Comparison of ENCODE assay signal across 31 mouse cellular contexts in genomic region chr6:29002811-29003210, GRCm38 (mm10). TPM values are rescaled to one million over a fixed set of nuclear protein-coding genes. Genes with fewer than 3 reads are reported as not detected.
DNase-seq lines count a peak whose midpoint lies in the region; ATAC-seq lines count a peak whose summit lies in the region.
"Had no signal": no experiment of that assay in that cellular context is flagged by ENCODE, and none has a peak within 500 bp of the region (broad histone marks: within the 10 kb centered on the region; RNA-seq: fewer than 3 reads in every experiment).

No protein-coding gene starts in this region.

- no peak for DNase-seq in heart, adult 8-10 months (ENCODE audit: low spot score)
- DNase-seq in midbrain, embryonic 10.5 days (ENCODE audit: low spot score), result no peak
- DNase-seq in ES-CJ7 (ENCODE audit: low read depth, low spot score), result peak; percentile 89
- DNase-seq in ovary, postnatal 36 days (ENCODE audit: low spot score), result no peak
- DNase-seq: adrenal gland, adult 2 months; B cell, adult 2 months; cerebellum, adult 11-12 months; cerebellum, postnatal 10 days; gastrocnemius, adult 2 months; heart, postnatal 36 days; kidney, adult 9 months; kidney, postnatal 4 days; liver, postnatal 0 days; lung, postnatal 36 days; retina, postnatal 1 day; right cerebral cortex, postnatal 25 days; thymus, postnatal 14 days had no signal

- H3K4me2 ChIP-seq in heart, embryonic 11.5 days, result peak overlapping the region; percentile 34
- no peak overlapping the region for H3K4me2 ChIP-seq in midbrain, embryonic 15.5 days
- H3K4me2 ChIP-seq in intestine, embryonic 16.5 days (ENCODE audit: low read depth, low read length), result no peak overlapping the region
- H3K4me2 ChIP-seq: hindbrain, embryonic 14.5 days; limb, embryonic 12.5 days; liver, embryonic 11.5 days had no signal

- no peaks in the 10 kb centered on the region for H3K27me3 ChIP-seq in heart, embryonic 11.5 days (ENCODE audit: control insufficient read depth, insufficient read depth, low read length)
- H3K27me3 ChIP-seq in midbrain, embryonic 10.5 days (ENCODE audit: low read depth, poor library complexity, severe bottlenecking), result no peaks in the 10 kb centered on the region
- H3K27me3 ChIP-seq in midbrain, embryonic 15.5 days (replicated peaks), result no peaks in the 10 kb centered on the region
- no peaks in the 10 kb centered on the region for H3K27me3 ChIP-seq in intestine, embryonic 16.5 days (replicated peaks; ENCODE audit: control insufficient read depth, insufficient read depth, low read length)
- H3K27me3 ChIP-seq: heart, embryonic 13.5 days had no signal

- H3K4me3 ChIP-seq in heart, embryonic 11.5 days (ENCODE audit: low read depth, low read length), result no peak overlapping the region
- H3K4me3 ChIP-seq in midbrain, embryonic 10.5 days, result no peak overlapping the region
- H3K4me3 ChIP-seq in midbrain, embryonic 15.5 days, result no peak overlapping the region
- no peak overlapping the region for H3K4me3 ChIP-seq in intestine, embryonic 16.5 days (ENCODE audit: low read length)
- H3K4me3 ChIP-seq: embryonic facial prominence, embryonic 10.5 days; gastrocnemius, adult 2 months; heart, embryonic 13.5 days; limb, embryonic 12.5 days; megakaryocyte, embryonic 14.5 days had no signal

- no peaks in the 10 kb centered on the region for H3K4me1 ChIP-seq in heart, embryonic 11.5 days (ENCODE audit: control insufficient read depth, insufficient read depth, low read length)
- peaks cover 23% of the 10 kb centered on the region for H3K4me1 ChIP-seq in midbrain, embryonic 10.5 days
- H3K4me1 ChIP-seq in midbrain, embryonic 15.5 days, result 0 out of 2 replicates have a peak, but pooled peaks cover 3% of the 10 kb centered on the region
- no peaks in the 10 kb centered on the region for H3K4me1 ChIP-seq in intestine, embryonic 16.5 days (ENCODE audit: control insufficient read depth, insufficient read depth, low read length)
- H3K4me1 ChIP-seq: heart, embryonic 13.5 days; limb, embryonic 12.5 days had no signal

- WGBS in heart, embryonic 11.5 days (ENCODE audit: insufficient replicate concordance), result 38% methylated on average over 8 of the region's 8 CpGs
- 49% methylated on average over 8 of the region's 8 CpGs for WGBS in midbrain, embryonic 10.5 days
- 46% methylated on average over 8 of the region's 8 CpGs for WGBS in midbrain, embryonic 15.5 days
- 36% methylated on average over 8 of the region's 8 CpGs for WGBS in intestine, embryonic 16.5 days

- no peak overlapping the region for H3K27ac ChIP-seq in heart, embryonic 11.5 days (ENCODE audit: low read depth, low read length)
- H3K27ac ChIP-seq in midbrain, embryonic 10.5 days (replicated peaks), result peak overlapping the region; percentile 49; the same call in 1 of the 2 replicates
- no peak overlapping the region for H3K27ac ChIP-seq in midbrain, embryonic 15.5 days
- H3K27ac ChIP-seq in intestine, embryonic 16.5 days (ENCODE audit: low read length), result no peak overlapping the region
- H3K27ac ChIP-seq: embryonic facial prominence, embryonic 10.5 days; gastrocnemius, adult 2 months; heart, embryonic 13.5 days; hindbrain, embryonic 14.5 days; limb, embryonic 12.5 days had no signal

- H3K36me3 ChIP-seq in heart, embryonic 11.5 days (ENCODE audit: control insufficient read depth, insufficient read depth, low read length), result no peaks in the 10 kb centered on the region
- H3K36me3 ChIP-seq in midbrain, embryonic 10.5 days, result no peaks in the 10 kb centered on the region
- H3K36me3 ChIP-seq in midbrain, embryonic 15.5 days (replicated peaks), result no peaks in the 10 kb centered on the region
- H3K36me3 ChIP-seq in intestine, embryonic 16.5 days (ENCODE audit: control insufficient read depth, insufficient read depth, low read length), result no peaks in the 10 kb centered on the region
- H3K36me3 ChIP-seq: embryonic facial prominence, embryonic 10.5 days; heart, embryonic 13.5 days; limb, embryonic 12.5 days had no signal

- ATAC-seq in heart, embryonic 11.5 days (replicated peaks; ENCODE audit: insufficient number of reproducible peaks, low FRiP score, low TSS enrichment), result no peak
- no peak for ATAC-seq in midbrain, embryonic 15.5 days (replicated peaks)
- ATAC-seq in intestine, embryonic 16.5 days, result no peak
- ATAC-seq: liver, postnatal 0 days had no signal

- no peak overlapping the region for H3K9ac ChIP-seq in heart, embryonic 11.5 days (ENCODE audit: low read depth, low read length)
- H3K9ac ChIP-seq in midbrain, embryonic 15.5 days, result no peak overlapping the region
- H3K9ac ChIP-seq in intestine, embryonic 16.5 days (ENCODE audit: low read depth, low read length), result no peak overlapping the region
- H3K9ac ChIP-seq: heart, embryonic 13.5 days; hindbrain, embryonic 14.5 days; limb, embryonic 12.5 days; liver, postnatal 0 days had no signal

- H3K9me3 ChIP-seq in heart, embryonic 11.5 days (replicated peaks; ENCODE audit: control insufficient read depth, low read length), result no peaks in the 10 kb centered on the region
- H3K9me3 ChIP-seq in midbrain, embryonic 10.5 days (replicated peaks), result no peaks in the 10 kb centered on the region
- no peaks in the 10 kb centered on the region for H3K9me3 ChIP-seq in midbrain, embryonic 15.5 days
- H3K9me3 ChIP-seq in intestine, embryonic 16.5 days (ENCODE audit: control insufficient read depth, low read length), result no peaks in the 10 kb centered on the region
- H3K9me3 ChIP-seq: embryonic facial prominence, embryonic 10.5 days; heart, embryonic 13.5 days; limb, embryonic 12.5 days; megakaryocyte, embryonic 14.5 days had no signal

RNA-seq across cellular contexts. Expression of gene Lep, which starts 57.2 kb away (rescaled TPM):
- polyA plus RNA-seq in heart, embryonic 11.5 days (2014; fragmentation: Nextera tagmentation; extraction: Ambion mirVana), result not detected in 2 replicates
- total RNA-seq in heart, adult 8-10 months (2022), result 1 to 10 TPM in 2 of 4 experiments, under 1 TPM in 1, not detected in 1; 0.22 to 1.8 (median 1.4) TPM
- polyA plus RNA-seq in midbrain, embryonic 10.5 days (2016; fragmentation: Nextera tagmentation; extraction: Ambion mirVana), result not detected in 2 replicates
- polyA plus RNA-seq in midbrain, embryonic 15.5 days (2015; fragmentation: Nextera tagmentation; extraction: Ambion mirVana), result not detected in 2 replicates
- not detected in 2 replicates for polyA plus RNA-seq in intestine, embryonic 16.5 days (2015; fragmentation: Nextera tagmentation; extraction: Ambion mirVana)
- total RNA-seq: left cerebral cortex, postnatal 14 days; midbrain, postnatal 0 days had no signal
- polyA plus RNA-seq: cortical plate, adult 2 months; embryonic facial prominence, embryonic 10.5 days; heart, embryonic 13.5 days; hindbrain, embryonic 14.5 days; intestine, embryonic 14.5 days; limb, embryonic 12.5 days; liver, embryonic 11.5 days; liver, postnatal 0 days; midbrain, postnatal 0 days; stomach, embryonic 14.5 days had no signal
